Mouse (Mus musculus): ENCODE measurements around the gene Rpl32. TPM values are rescaled to one million over a fixed set of nuclear protein-coding genes. Genes with fewer than 3 reads are reported as not detected.

Gene Rpl32
- polyA plus RNA-seq, 1 experiment from 2014 or later: 2,129 TPM

DNA sequence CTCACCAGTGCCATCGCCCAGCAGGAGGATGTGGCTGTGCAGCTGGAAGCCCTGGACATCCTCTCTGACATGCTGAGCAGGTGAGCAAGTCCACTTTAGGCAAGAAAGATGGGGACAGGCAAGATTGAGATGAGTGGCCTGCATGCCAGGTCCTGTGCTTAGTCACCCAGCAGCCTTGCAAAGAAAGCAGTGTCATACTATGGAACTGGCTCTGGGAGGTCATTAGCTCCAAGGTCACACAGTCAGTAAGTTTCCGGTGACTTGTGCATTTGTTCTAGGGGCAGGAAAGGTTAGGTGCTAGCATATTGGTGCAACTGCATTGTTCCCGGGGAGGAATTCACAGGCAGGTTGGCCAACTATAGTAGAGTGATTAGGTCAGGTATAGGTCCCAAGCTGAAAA, 25.8 kb downstream of the Rpl32 start:
- Histone ChIP-seq H3K27me3 (ENCODE audit: control insufficient read depth, insufficient read depth, low read length) (no peaks in the 10 kb centered on the region), H3K4me3 (ENCODE audit: low read depth, low read length) (no peak overlapping the region), H3K36me3 (ENCODE audit: control insufficient read depth, insufficient read depth, low read length) (peaks cover 47% of the 10 kb centered on the region), H3K9ac (ENCODE audit: low read length) (no peak overlapping the region), H3K4me1 (ENCODE audit: control insufficient read depth, insufficient read depth, low read length) (no peaks in the 10 kb centered on the region), H3K4me2 (ENCODE audit: low read depth, severe bottlenecking) (no peak overlapping the region), H3K9me3 (ENCODE audit: control insufficient read depth, low read length) (no peaks in the 10 kb centered on the region), H3K27ac (replicated peaks; ENCODE audit: low read depth, low read length) (no peak overlapping the region)
- ATAC-seq (ENCODE audit: insufficient number of reproducible peaks, low FRiP score, low TSS enrichment, low read depth) (no peak), DNase-seq (ENCODE audit: low spot score) (no peak)
- 93% methylated on average over 3 of the region's 3 CpGs for WGBS

GRCm38 (mm10) chr6:115776363-115776762, 32.2 kb downstream of the Rpl32 start:
- peak overlapping the region; percentile 57 for H3K4me3 ChIP-seq (ENCODE audit: low read depth, low read length)
- H3K27me3 ChIP-seq (ENCODE audit: control insufficient read depth, insufficient read depth, low read length): no peaks in the 10 kb centered on the region
- WGBS: 68% methylated on average over 9 of the region's 9 CpGs
- no peak overlapping the region for H3K9ac ChIP-seq (ENCODE audit: low read length)
- no peaks in the 10 kb centered on the region for H3K9me3 ChIP-seq (ENCODE audit: control insufficient read depth, low read length)
- peaks cover 19% of the 10 kb centered on the region for H3K36me3 ChIP-seq (ENCODE audit: control insufficient read depth, insufficient read depth, low read length)
- ATAC-seq (ENCODE audit: insufficient number of reproducible peaks, low FRiP score, low TSS enrichment, low read depth) (no peak), DNase-seq (ENCODE audit: low spot score) (no peak)
- peaks cover 12% of the 10 kb centered on the region; the same call in 1 of the 2 replicates for H3K4me1 ChIP-seq (ENCODE audit: control insufficient read depth, insufficient read depth, low read length)
- no peak overlapping the region for H3K27ac ChIP-seq (replicated peaks; ENCODE audit: low read depth, low read length)
- H3K4me2 ChIP-seq (ENCODE audit: low read depth, severe bottlenecking): peak overlapping the region; percentile 83

DNA sequence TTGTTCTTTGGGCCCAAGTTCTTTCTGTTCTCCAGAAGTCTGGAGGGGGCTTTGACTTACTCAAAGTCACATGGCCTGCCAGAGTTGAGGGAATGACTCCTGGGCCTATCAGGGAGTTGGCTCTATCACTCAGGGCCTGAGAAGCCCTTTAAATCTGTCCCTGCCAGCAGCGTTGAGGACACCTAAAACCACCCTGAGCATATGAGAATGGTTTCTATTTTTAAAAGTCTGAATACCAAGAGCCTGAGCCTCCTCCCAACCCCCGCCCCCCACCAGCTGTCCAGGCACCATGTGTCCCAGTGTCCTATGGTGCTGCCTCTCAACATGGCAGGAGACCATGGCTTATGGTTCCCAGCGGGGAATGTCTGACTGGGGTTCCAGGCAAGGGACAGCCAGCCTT, 32.7 kb downstream of the Rpl32 start:
- H3K4me3 ChIP-seq (ENCODE audit: low read depth, low read length): peak overlapping the region; percentile 57
- peaks cover 14% of the 10 kb centered on the region for H3K36me3 ChIP-seq (ENCODE audit: control insufficient read depth, insufficient read depth, low read length)
- DNase-seq (ENCODE audit: low spot score) (no peak), ATAC-seq (ENCODE audit: insufficient number of reproducible peaks, low FRiP score, low TSS enrichment, low read depth) (no peak)
- peaks cover 12% of the 10 kb centered on the region; the same call in 1 of the 2 replicates for H3K4me1 ChIP-seq (ENCODE audit: control insufficient read depth, insufficient read depth, low read length)
- WGBS: 67% methylated on average over 3 of the region's 3 CpGs
- H3K9me3 ChIP-seq (ENCODE audit: control insufficient read depth, low read length): no peaks in the 10 kb centered on the region
- no peak overlapping the region; the same call in 1 of the 2 replicates for H3K27ac ChIP-seq (replicated peaks; ENCODE audit: low read depth, low read length)
- H3K27me3 ChIP-seq (ENCODE audit: control insufficient read depth, insufficient read depth, low read length): no peaks in the 10 kb centered on the region
- H3K9ac ChIP-seq (ENCODE audit: low read length): peak overlapping the region; percentile 79
- peak overlapping the region; percentile 83 for H3K4me2 ChIP-seq (ENCODE audit: low read depth, severe bottlenecking)

- ATAC-seq (ENCODE audit: insufficient number of reproducible peaks, low FRiP score, low TSS enrichment, low read depth) (peak; percentile 86), DNase-seq (ENCODE audit: low spot score) (peak; percentile 87)
- Histone ChIP-seq H3K27me3 (ENCODE audit: control insufficient read depth, insufficient read depth, low read length) (no peaks in the 10 kb centered on the region), H3K9me3 (ENCODE audit: control insufficient read depth, low read length) (no peaks in the 10 kb centered on the region), H3K4me3 (ENCODE audit: low read depth, low read length) (peak within 1 kb of the TSS; percentile 57), H3K4me1 (ENCODE audit: control insufficient read depth, insufficient read depth, low read length) (peaks cover 12% of the 10 kb centered on the region; the same call in 1 of the 2 replicates), H3K9ac (ENCODE audit: low read length) (peak within 1 kb of the TSS; percentile 79), H3K4me2 (ENCODE audit: low read depth, severe bottlenecking) (peak within 1 kb of the TSS; percentile 83), H3K27ac (replicated peaks; ENCODE audit: low read depth, low read length) (peak within 1 kb of the TSS; percentile 66), H3K36me3 (ENCODE audit: control insufficient read depth, insufficient read depth, low read length) (peaks cover 9% of the 10 kb centered on the region)
- 0% methylated on average over 21 of the region's 28 CpGs for WGBS
These were observed 34.0 kb downstream of the Rpl32 start, which contains the start of gene Cand2 for GRCm38 (mm10) chr6:115774501-115774921. Cand2 (plus strand) TSS chr6:115774538.

DNA sequence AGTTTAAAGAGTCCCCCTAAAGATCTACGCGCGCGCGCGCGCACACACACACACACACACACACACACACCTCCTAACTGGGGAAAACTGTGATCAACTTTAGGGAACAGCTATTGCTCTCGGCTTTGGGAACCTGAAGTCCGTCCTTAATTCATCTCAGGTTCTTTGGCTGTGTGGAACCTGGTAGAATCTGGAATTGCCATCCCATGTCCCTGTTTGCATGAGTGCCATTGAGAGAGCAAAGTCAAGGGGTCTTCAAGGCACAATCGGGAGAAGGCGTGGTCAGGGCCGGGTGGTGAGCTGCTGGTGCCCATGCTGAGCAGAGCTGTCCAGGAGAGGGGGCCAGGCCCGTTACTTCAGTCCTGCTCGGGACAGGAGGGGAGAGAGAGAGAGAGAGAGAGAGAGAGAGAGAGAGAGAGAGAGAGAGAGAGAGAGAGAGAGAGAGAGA, 34.6 kb downstream of the Rpl32 start:
- 2% methylated on average over 14 of the region's 14 CpGs for WGBS
- no peaks in the 10 kb centered on the region for H3K27me3 ChIP-seq (ENCODE audit: control insufficient read depth, insufficient read depth, low read length)
- peak; percentile 79; the same call in 1 of the 2 replicates for ATAC-seq (ENCODE audit: insufficient number of reproducible peaks, low FRiP score, low TSS enrichment, low read depth)

GRCm38 (mm10) chr6:115772604-115773003, 35.9 kb downstream of the Rpl32 start:
- no peak for ATAC-seq (ENCODE audit: insufficient number of reproducible peaks, low FRiP score, low TSS enrichment, low read depth)
- no peak for DNase-seq (ENCODE audit: low spot score)
- Histone ChIP-seq H3K27ac (replicated peaks; ENCODE audit: low read depth, low read length) (no peak overlapping the region), H3K9ac (ENCODE audit: low read length) (no peak overlapping the region), H3K36me3 (ENCODE audit: control insufficient read depth, insufficient read depth, low read length) (no peaks in the 10 kb centered on the region), H3K4me2 (ENCODE audit: low read depth, severe bottlenecking) (no peak overlapping the region), H3K9me3 (ENCODE audit: control insufficient read depth, low read length) (no peaks in the 10 kb centered on the region), H3K4me1 (ENCODE audit: control insufficient read depth, insufficient read depth, low read length) (peaks cover 12% of the 10 kb centered on the region), H3K4me3 (ENCODE audit: low read depth, low read length) (no peak overlapping the region), H3K27me3 (ENCODE audit: control insufficient read depth, insufficient read depth, low read length) (no peaks in the 10 kb centered on the region)
- 100% methylated on average over 1 of the region's 1 CpGs for WGBS

More for the DNA sequence above, 34.6 kb downstream of the Rpl32 start:
- peak overlapping the region; percentile 50 for H3K4me2 ChIP-seq (ENCODE audit: low read depth, severe bottlenecking)
- peak overlapping the region; percentile 58; the same call in 1 of the 2 replicates for H3K9ac ChIP-seq (ENCODE audit: low read length)
- peaks cover 12% of the 10 kb centered on the region; the same call in 1 of the 2 replicates for H3K4me1 ChIP-seq (ENCODE audit: control insufficient read depth, insufficient read depth, low read length)
- peaks cover 7% of the 10 kb centered on the region; the same call in 1 of the 2 replicates for H3K36me3 ChIP-seq (ENCODE audit: control insufficient read depth, insufficient read depth, low read length)
- peak overlapping the region; percentile 57; the same call in 1 of the 2 replicates for H3K4me3 ChIP-seq (ENCODE audit: low read depth, low read length)
- H3K9me3 ChIP-seq (ENCODE audit: control insufficient read depth, low read length): no peaks in the 10 kb centered on the region
- H3K27ac ChIP-seq (replicated peaks; ENCODE audit: low read depth, low read length): 0 out of 2 replicates have a peak overlapping the region, but pooled peaks have one; percentile 18
- DNase-seq (ENCODE audit: low spot score): peak; percentile 82

DNA sequence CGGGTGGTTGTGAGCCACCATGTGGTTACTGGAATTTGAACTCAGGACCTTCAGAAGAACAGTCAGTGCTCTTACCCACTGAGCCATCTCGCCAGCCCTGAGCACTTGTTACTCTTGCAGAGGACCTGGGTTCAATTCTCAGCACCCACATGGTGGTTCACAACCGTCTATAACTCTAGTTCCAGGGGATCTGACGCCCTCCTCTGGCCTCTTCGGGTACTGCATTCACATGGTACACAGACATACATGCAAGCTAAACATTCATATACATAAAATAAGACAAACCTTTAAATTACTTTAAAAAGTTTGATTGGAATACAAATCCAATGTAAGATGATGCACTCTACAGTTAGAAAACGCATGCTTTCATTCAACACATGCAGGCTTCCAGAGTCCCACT, 36.3 kb downstream of the Rpl32 start:
- H3K4me3 ChIP-seq (ENCODE audit: low read depth, low read length): no peak overlapping the region
- H3K27me3 ChIP-seq (ENCODE audit: control insufficient read depth, insufficient read depth, low read length): no peaks in the 10 kb centered on the region
- 82% methylated on average over 6 of the region's 6 CpGs for WGBS
- H3K9ac ChIP-seq (ENCODE audit: low read length): no peak overlapping the region
- ATAC-seq (ENCODE audit: insufficient number of reproducible peaks, low FRiP score, low TSS enrichment, low read depth) (no peak), DNase-seq (ENCODE audit: low spot score) (no peak)
- peaks cover 12% of the 10 kb centered on the region for H3K4me1 ChIP-seq (ENCODE audit: control insufficient read depth, insufficient read depth, low read length)
- H3K4me2 ChIP-seq (ENCODE audit: low read depth, severe bottlenecking): no peak overlapping the region
- H3K36me3 ChIP-seq (ENCODE audit: control insufficient read depth, insufficient read depth, low read length): no peaks in the 10 kb centered on the region
- H3K9me3 ChIP-seq (ENCODE audit: control insufficient read depth, low read length): no peaks in the 10 kb centered on the region
- H3K27ac ChIP-seq (replicated peaks; ENCODE audit: low read depth, low read length): no peak overlapping the region

- Histone ChIP-seq H3K4me3 (ENCODE audit: low read depth, low read length) (no peak overlapping the region), H3K9ac (ENCODE audit: low read length) (no peak overlapping the region), H3K27me3 (ENCODE audit: control insufficient read depth, insufficient read depth, low read length) (no peaks in the 10 kb centered on the region), H3K36me3 (ENCODE audit: control insufficient read depth, insufficient read depth, low read length) (no peaks in the 10 kb centered on the region), H3K4me2 (ENCODE audit: low read depth, severe bottlenecking) (no peak overlapping the region), H3K4me1 (ENCODE audit: control insufficient read depth, insufficient read depth, low read length) (peaks cover 7% of the 10 kb centered on the region), H3K27ac (replicated peaks; ENCODE audit: low read depth, low read length) (no peak overlapping the region), H3K9me3 (ENCODE audit: control insufficient read depth, low read length) (no peaks in the 10 kb centered on the region)
- DNase-seq (ENCODE audit: low spot score) (no peak), ATAC-seq (ENCODE audit: insufficient number of reproducible peaks, low FRiP score, low TSS enrichment, low read depth) (no peak)
- 72% methylated on average over 4 of the region's 4 CpGs for WGBS
These were observed 37.7 kb downstream of the Rpl32 start for GRCm38 (mm10) chr6:115770852-115771251.
